Mouse (Mus musculus) heart, embryonic 12.5 days (tissue): ENCODE data around the gene Foxp4. TPM values are rescaled to one million over a fixed set of nuclear protein-coding genes. Genes with fewer than 3 reads are reported as not detected.

ENCODE experiments used
- ATAC-seq: fragments of 200-750 bp; cut with Nextera tagmentation; 2 replicates; pipeline ENCODE4 v1.8.0; 2017; ENCODE audit warnings: moderate TSS enrichment, moderate library complexity; ENCODE audit not compliant: insufficient number of reproducible peaks, low FRiP score
- H3K27ac ChIP-seq: fragments of 300-500 bp; sonication (generic); 2 replicates; pipeline ENCODE4 v1.5.1; 2016; ENCODE audit warnings: mild to moderate bottlenecking, moderate library complexity; ENCODE audit not compliant: poor library complexity, severe bottlenecking
- H3K27me3 ChIP-seq: fragments of 300-500 bp; sonication (generic); replicated peaks from 2 replicates; pipeline ENCODE4 v1.6.1; 2016; ENCODE audit warnings: mild to moderate bottlenecking, moderate library complexity
- H3K36me3 ChIP-seq: fragments of 300-500 bp; sonication (generic); 2 replicates; pipeline ENCODE4 v1.6.1; 2016; ENCODE audit warnings: mild to moderate bottlenecking, moderate library complexity
- H3K4me1 ChIP-seq: fragments of 300-500 bp; sonication (generic); replicated peaks from 2 replicates; pipeline ENCODE4 v1.6.1; 2016; ENCODE audit warnings: mild to moderate bottlenecking
- H3K4me2 ChIP-seq: fragments of 300-500 bp; sonication (generic); 2 replicates; pipeline ENCODE4 v1.6.1; 2016; ENCODE audit warnings: mild to moderate bottlenecking, moderate library complexity
- H3K4me3 ChIP-seq: fragments of 300-500 bp; sonication (generic); 2 replicates; pipeline ENCODE4 v1.5.1; 2016; ENCODE audit warnings: mild to moderate bottlenecking
- H3K9ac ChIP-seq: fragments of 300-500 bp; sonication (generic); 2 replicates; pipeline ENCODE4 v1.6.1; 2016; ENCODE audit warnings: mild to moderate bottlenecking, moderate library complexity
- H3K9me3 ChIP-seq: fragments of 300-500 bp; sonication (generic); replicated peaks from 2 replicates; pipeline ENCODE4 v1.6.1; 2016; ENCODE audit warnings: mild to moderate bottlenecking, moderate library complexity
- WGBS: fragments of 180-500 bp; shearing (Covaris S2); methylation state at CpG from one replicate; pipeline ENCODE4 v1.1.7; 2016; 5-methylcytosine and 5-hydroxymethylcytosine counted together
- polyA plus RNA-seq: library from polyadenylated mRNA; unstranded; fragments of >200 nt; fragmentation: Nextera tagmentation; extraction: Ambion mirVana; gene quantifications from 2 replicates; pipeline ENCODE4 v1.2.1, GENCODE M21; 2016

The Foxp4 gene
- polyA plus RNA-seq, 1 experiment from 2014 or later, result 20.7 TPM

- ATAC-seq, result no peak
- H3K36me3 ChIP-seq, result no peaks in the 10 kb centered on the region
- H3K9ac ChIP-seq, result no peak overlapping the region
- H3K27ac ChIP-seq, result no peak overlapping the region
- no peaks in the 10 kb centered on the region for H3K9me3 ChIP-seq
- 74% methylated on average over 5 of the region's 5 CpGs for WGBS
- H3K27me3 ChIP-seq, result no peaks in the 10 kb centered on the region; the same call in 1 of the 2 replicates
- H3K4me3 ChIP-seq, result no peak overlapping the region
- H3K4me1 ChIP-seq, result peaks cover 39% of the 10 kb centered on the region
- H3K4me2 ChIP-seq, result no peak overlapping the region
Measured at GRCm38 (mm10) chr17:47950831-47951230, 26.4 kb upstream of the Foxp4 start.

- peaks cover 29% of the 10 kb centered on the region for H3K4me1 ChIP-seq
- no peak overlapping the region for H3K27ac ChIP-seq
- no peak for ATAC-seq
- H3K27me3 ChIP-seq, result no peaks in the 10 kb centered on the region; the same call in 1 of the 2 replicates
- H3K9me3 ChIP-seq, result no peaks in the 10 kb centered on the region
- no peak overlapping the region for H3K4me3 ChIP-seq
- H3K36me3 ChIP-seq, result no peaks in the 10 kb centered on the region
- no peak overlapping the region for H3K9ac ChIP-seq
- WGBS, result 89% methylated on average over 12 of the region's 12 CpGs
- no peak overlapping the region for H3K4me2 ChIP-seq
Measured at GRCm38 (mm10) chr17:47949441-47949840, 25.0 kb upstream of the Foxp4 start.

GRCm38 (mm10) chr17:47948753-47949152 is 24.3 kb upstream of the Foxp4 start:
- no peaks in the 10 kb centered on the region; the same call in 1 of the 2 replicates for H3K27me3 ChIP-seq
- no peaks in the 10 kb centered on the region for H3K9me3 ChIP-seq
- 72% methylated on average over 5 of the region's 5 CpGs for WGBS
- H3K4me3 ChIP-seq, result no peak overlapping the region
- no peak overlapping the region for H3K4me2 ChIP-seq
- no peak overlapping the region for H3K27ac ChIP-seq
- ATAC-seq, result no peak
- peaks cover 25% of the 10 kb centered on the region for H3K4me1 ChIP-seq
- H3K9ac ChIP-seq, result no peak overlapping the region
- no peaks in the 10 kb centered on the region for H3K36me3 ChIP-seq

GRCm38 (mm10) chr17:47946921-47947420 is 22.5 kb upstream of the Foxp4 start:
- Histone ChIP-seq H3K4me1 (peaks cover 15% of the 10 kb centered on the region), H3K9ac (peak overlapping the region; percentile 54; the same call in 1 of the 2 replicates), H3K36me3 (no peaks in the 10 kb centered on the region), H3K27me3 (no peaks in the 10 kb centered on the region; the same call in 1 of the 2 replicates), H3K27ac (no peak overlapping the region), H3K4me3 (peak overlapping the region; percentile 11; the same call in 1 of the 2 replicates), H3K4me2 (peak overlapping the region; percentile 55), H3K9me3 (no peaks in the 10 kb centered on the region)
- no peak for ATAC-seq
- 6% methylated on average over 14 of the region's 14 CpGs for WGBS

- H3K4me1 ChIP-seq, result peaks cover 15% of the 10 kb centered on the region
- no peaks in the 10 kb centered on the region for H3K36me3 ChIP-seq
- ATAC-seq, result no peak
- no peak overlapping the region for H3K9ac ChIP-seq
- no peak overlapping the region for H3K4me3 ChIP-seq
- no peaks in the 10 kb centered on the region; the same call in 1 of the 2 replicates for H3K27me3 ChIP-seq
- H3K4me2 ChIP-seq, result no peak overlapping the region
- 70% methylated on average over 3 of the region's 3 CpGs for WGBS
- H3K9me3 ChIP-seq, result no peaks in the 10 kb centered on the region
- no peak overlapping the region for H3K27ac ChIP-seq
Measured at GRCm38 (mm10) chr17:47946111-47946510, 21.7 kb upstream of the Foxp4 start.

GRCm38 (mm10) chr17:47943103-47943870 is 18.8 kb upstream of the Foxp4 start:
- Histone ChIP-seq H3K27me3 (no peaks in the 10 kb centered on the region; the same call in 1 of the 2 replicates), H3K9ac (no peak overlapping the region), H3K4me1 (peaks cover 20% of the 10 kb centered on the region), H3K4me3 (no peak overlapping the region), H3K27ac (no peak overlapping the region), H3K9me3 (no peaks in the 10 kb centered on the region), H3K36me3 (no peaks in the 10 kb centered on the region), H3K4me2 (no peak overlapping the region)
- ATAC-seq, result no peak
- WGBS, result 37% methylated on average over 9 of the region's 9 CpGs

- H3K27ac ChIP-seq, result no peak overlapping the region
- H3K9me3 ChIP-seq, result no peaks in the 10 kb centered on the region
- no peaks in the 10 kb centered on the region for H3K36me3 ChIP-seq
- no peak for ATAC-seq
- no peak overlapping the region for H3K4me3 ChIP-seq
- peaks cover 23% of the 10 kb centered on the region for H3K4me1 ChIP-seq
- H3K4me2 ChIP-seq, result no peak overlapping the region
- H3K9ac ChIP-seq, result no peak overlapping the region
- no peaks in the 10 kb centered on the region; the same call in 1 of the 2 replicates for H3K27me3 ChIP-seq
- 79% methylated on average over 4 of the region's 4 CpGs for WGBS
Measured at GRCm38 (mm10) chr17:47942008-47942407, 17.6 kb upstream of the Foxp4 start.

- H3K4me1 ChIP-seq, result peaks cover 18% of the 10 kb centered on the region
- no peak overlapping the region for H3K4me2 ChIP-seq
- no peaks in the 10 kb centered on the region for H3K36me3 ChIP-seq
- 47% methylated on average over 6 of the region's 6 CpGs for WGBS
- H3K4me3 ChIP-seq, result no peak overlapping the region
- peaks cover 3% of the 10 kb centered on the region; the same call in 1 of the 2 replicates for H3K9me3 ChIP-seq
- no peak overlapping the region for H3K9ac ChIP-seq
- no peak for ATAC-seq
- no peaks in the 10 kb centered on the region for H3K27me3 ChIP-seq
- no peak overlapping the region for H3K27ac ChIP-seq
Measured at GRCm38 (mm10) chr17:47938839-47939238, 14.4 kb upstream of the Foxp4 start.

GRCm38 (mm10) chr17:47937926-47938600 is 13.6 kb upstream of the Foxp4 start:
- H3K36me3 ChIP-seq, result no peaks in the 10 kb centered on the region
- H3K4me3 ChIP-seq, result no peak overlapping the region
- peaks cover 15% of the 10 kb centered on the region for H3K4me1 ChIP-seq
- ATAC-seq, result no peak
- H3K27me3 ChIP-seq, result no peaks in the 10 kb centered on the region
- no peak overlapping the region for H3K4me2 ChIP-seq
- 49% methylated on average over 10 of the region's 10 CpGs for WGBS
- H3K27ac ChIP-seq, result no peak overlapping the region
- H3K9ac ChIP-seq, result no peak overlapping the region
- peaks cover 3% of the 10 kb centered on the region; the same call in 1 of the 2 replicates for H3K9me3 ChIP-seq

- H3K9ac ChIP-seq, result no peak overlapping the region
- no peaks in the 10 kb centered on the region for H3K36me3 ChIP-seq
- 0 out of 2 replicates have a peak, but pooled peaks cover under 1% of the 10 kb centered on the region for H3K27me3 ChIP-seq
- ATAC-seq, result no peak
- no peak overlapping the region for H3K4me3 ChIP-seq
- WGBS, result 92% methylated on average over 4 of the region's 4 CpGs
- peaks cover 12% of the 10 kb centered on the region for H3K4me1 ChIP-seq
- H3K27ac ChIP-seq, result no peak overlapping the region
- peaks cover 3% of the 10 kb centered on the region for H3K9me3 ChIP-seq
- H3K4me2 ChIP-seq, result no peak overlapping the region
Measured at GRCm38 (mm10) chr17:47936591-47936990, 12.1 kb upstream of the Foxp4 start.

GRCm38 (mm10) chr17:47929431-47929830 is 5.0 kb upstream of the Foxp4 start:
- Histone ChIP-seq H3K4me3 (no peak overlapping the region), H3K9ac (no peak overlapping the region), H3K4me1 (peaks cover 15% of the 10 kb centered on the region), H3K27me3 (0 out of 2 replicates have a peak, but pooled peaks cover 4% of the 10 kb centered on the region), H3K9me3 (peaks cover 3% of the 10 kb centered on the region), H3K27ac (no peak overlapping the region), H3K4me2 (no peak overlapping the region), H3K36me3 (no peaks in the 10 kb centered on the region)
- ATAC-seq, result no peak
- 84% methylated on average over 4 of the region's 4 CpGs for WGBS
